Mouse (Mus musculus): ENCODE data around the gene Rbfox2.

Rbfox2 gene

DNA sequence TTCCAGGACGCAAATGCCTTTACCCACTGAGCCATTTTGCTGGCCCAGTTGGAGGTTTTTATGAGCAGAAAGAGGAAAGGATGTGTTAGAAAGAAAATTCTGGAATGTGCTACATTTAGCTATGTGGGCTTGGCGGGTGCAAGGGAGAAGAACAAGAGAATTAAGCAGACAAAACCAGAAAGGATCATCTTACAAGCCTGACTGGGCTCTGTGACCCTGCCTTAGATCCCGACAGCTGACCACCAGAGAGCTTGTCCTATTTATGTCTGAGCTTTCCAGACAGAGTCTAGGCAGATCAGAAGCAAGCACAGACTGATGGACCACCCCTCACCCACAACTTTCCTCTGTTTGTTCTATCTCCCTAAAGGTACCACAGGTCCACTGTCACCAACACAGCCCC lies 275.5 kb downstream of the Rbfox2 start:
- no peak for DNase-seq (ENCODE audit: low spot score)

DNA sequence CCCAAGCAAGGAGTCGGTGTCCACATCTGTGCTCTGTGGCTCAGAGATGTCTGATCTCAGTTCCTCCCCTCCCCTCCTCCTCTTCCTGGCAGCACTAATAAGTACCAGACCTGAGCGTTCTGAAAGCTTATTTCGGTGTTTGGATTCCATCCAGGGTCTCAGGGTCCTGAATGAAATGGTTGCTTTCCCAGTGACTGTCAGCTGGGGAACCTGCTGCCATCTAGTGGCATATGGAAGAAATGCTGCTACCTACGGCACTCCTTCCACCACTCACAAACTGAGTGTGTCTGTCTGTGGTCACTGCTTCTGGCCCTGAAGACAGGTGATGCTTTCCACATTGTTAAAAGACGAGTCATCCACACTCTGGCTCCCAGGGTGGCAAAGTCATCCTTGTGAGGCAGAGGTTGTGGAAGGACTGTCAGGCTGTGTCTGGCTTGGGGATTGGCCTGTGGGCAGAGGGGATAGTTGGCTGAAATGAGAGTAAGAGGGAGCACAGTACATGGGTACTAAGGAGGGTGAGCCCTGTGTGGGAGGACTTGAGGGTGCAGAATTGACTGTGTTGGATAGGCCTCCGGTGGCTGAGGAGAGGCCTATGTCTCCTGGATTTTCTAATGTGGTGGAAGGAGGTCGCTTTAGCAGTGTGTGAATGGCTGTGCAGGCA lies 277.3 kb downstream of the Rbfox2 start:
- DNase-seq (ENCODE audit: low spot score) = peak; percentile 48
